Mouse (Mus musculus): ENCODE data around the gene Nr5a2.

Gene Nr5a2

DNA sequence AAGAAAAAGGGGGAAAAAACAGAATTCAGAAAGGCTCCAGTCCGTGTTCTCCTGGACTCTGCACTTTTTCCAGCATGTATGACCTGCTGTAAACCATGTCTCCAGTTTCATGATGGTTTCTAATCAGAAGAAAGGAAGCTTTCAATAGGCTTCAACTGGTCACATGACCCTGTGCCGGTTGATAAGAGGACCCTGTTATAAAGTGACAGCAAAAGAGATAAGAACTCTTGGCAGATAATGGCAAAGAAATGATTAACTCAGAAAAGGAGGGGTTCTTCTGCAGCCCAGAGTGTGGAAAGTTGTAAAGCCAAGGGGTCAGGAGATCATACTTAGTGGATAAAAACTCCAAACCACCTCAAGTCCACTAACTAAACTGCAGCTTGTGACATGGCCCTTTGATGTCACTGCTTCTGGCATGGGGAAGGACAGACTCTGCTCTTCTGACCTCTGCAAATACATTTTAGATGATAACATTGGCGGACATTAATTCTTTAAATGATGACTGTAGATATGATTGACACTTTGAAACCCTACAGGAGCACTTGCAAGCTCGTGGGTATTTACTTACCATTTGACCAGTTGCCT lies at the start of gene Nr5a2:
Gene Nr5a2 (minus strand): TSS at position 21 of the 585 bp plus-strand sequence.
- DNase-seq (ENCODE audit: extremely low read depth, low read depth): no peak

DNA sequence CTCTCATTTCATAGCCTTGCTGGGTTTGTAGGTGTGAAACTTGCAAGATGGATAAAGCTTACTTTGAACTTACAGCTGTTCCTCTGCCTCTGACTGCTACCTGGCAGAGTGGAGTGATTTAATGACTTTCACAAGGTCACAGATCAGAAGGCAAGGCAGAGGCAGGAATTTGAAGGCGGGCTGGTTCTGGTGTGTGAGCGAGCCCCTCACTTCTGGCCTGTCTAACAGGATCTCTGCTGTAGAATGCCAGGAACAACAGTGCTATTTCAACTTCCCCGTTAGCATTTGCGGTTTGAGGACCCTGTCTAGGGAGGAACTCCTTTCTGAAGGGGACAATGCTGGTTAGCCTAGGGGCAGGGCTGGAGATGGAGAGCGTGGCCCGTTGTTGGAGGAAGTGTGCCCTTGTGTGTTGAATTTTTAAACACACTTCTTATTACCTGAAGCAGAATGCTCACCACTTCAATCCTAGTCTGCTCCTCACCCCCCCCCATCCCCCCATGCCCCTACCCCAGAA lies 48.5 kb upstream of the Nr5a2 start:
- DNase-seq (ENCODE audit: extremely low read depth, low read depth): no peak

DNA sequence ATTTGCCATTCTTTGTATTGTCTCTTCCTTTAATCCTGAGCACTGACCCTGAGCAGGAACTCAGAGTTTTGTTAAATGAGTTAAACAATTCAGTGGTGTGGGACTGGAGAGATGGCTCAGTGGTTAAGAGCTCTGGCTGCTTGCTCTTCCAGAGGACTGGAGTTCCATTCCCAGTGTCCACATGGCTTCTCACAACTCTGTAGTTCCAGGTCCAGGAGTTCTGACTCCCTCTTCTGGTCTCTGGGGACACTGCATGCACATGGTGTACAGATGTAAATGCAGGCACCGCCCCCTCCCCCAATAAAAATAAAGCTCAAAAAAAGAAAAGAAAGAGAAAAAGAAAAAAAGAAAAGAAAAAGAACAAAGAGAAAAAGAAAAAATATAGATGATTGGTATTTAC lies 43.6 kb upstream of the Nr5a2 start:
- DNase-seq (ENCODE audit: extremely low read depth, low read depth): no peak

DNA sequence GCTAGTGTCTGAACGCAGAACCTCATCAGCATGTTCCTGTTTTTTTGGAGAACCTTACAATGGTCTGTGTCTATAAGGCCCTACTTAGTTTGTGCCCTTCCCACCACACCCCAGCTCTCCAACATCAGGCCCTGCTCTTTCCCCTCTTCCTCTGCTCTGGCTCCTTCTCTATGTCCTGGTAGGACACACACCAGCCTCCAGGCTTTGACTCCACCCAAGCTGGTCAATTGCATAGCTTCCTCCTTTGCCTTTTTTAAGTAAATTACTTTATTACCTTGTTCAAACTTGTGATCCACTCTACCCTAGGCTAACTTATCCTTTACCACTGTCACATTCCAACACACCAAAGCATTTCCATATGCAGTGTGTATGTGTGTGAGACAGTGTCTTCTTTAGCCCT lies 42.9 kb upstream of the Nr5a2 start:
- DNase-seq (ENCODE audit: extremely low read depth, low read depth): no peak

DNA sequence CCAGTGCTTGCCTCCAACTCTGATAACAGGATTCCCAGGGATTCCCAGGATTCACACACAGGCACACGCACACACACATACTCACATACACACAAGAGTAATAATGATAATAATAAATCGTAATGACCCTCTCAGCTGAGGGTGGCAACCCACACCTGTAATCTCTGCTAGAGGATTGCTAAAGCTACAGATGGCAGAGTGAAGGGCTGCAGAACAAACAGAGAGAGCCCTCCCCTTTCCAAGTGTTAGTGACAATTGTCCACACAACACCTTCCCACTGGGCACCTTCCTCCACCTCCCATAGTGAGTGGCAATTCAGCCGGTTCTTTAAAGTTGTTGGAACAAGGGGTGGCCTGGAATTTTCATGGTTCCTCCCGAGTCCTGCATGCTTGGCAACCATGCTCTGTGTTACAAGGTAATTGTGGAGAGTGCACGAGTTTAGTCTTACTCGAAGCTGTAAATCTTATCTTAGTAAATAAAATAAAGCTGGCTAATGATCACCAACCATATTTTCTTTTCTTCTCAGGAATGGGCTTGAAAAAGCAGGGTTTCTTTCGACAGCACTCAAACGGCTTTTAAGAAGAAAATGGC lies 31.6 kb upstream of the Nr5a2 start:
- DNase-seq (ENCODE audit: extremely low read depth, low read depth): no peak

DNA sequence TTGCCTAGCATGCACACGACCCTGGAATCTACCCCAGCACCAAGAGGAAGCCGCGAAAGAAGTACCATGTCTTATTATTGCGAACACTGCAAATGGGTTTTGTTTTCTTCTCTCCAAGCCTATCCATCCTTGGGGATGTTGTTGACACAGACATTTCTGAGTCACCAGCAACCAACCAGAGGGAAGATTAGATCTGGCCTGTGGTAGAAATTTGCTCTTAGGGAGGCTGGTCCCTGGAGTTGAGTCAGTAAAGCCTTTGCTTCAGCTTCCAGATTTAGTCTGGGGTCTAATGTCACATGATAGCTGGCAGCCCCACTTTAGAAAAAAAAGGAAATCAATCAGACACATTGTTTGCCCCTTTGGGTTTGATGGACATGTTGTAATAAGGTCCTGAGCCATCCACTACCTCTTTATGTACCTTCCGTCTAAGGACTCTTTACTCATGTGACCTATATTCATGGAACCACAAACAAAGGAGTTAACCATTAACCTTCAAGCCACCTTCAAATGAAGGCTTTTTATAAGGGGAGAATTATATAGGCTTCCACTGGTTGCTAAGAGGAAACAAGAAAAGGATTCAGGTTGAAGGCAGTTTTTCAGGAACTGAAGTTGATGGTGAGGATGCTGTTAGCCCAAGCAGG lies 20.1 kb upstream of the Nr5a2 start:
- DNase-seq (ENCODE audit: extremely low read depth, low read depth): no peak

DNA sequence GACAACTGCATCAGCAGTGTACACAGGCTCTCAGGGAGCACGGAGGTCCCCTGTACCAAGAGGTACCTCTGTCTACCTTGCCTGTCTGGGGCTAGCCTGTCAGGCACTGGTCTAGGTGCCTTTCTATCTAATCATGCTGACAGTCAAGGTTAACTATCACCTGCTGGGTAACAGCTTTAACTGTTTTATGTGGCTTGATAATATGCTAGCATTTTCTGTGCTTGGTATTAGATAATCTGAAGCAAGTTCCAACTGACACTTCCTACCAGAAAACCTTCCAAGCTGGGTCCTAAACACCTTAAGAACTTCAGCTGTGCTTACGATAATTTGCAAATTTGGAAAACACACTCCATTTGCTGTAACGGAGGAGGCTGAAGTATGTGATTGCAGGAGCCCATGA lies 17.6 kb upstream of the Nr5a2 start:
- no peak for DNase-seq (ENCODE audit: extremely low read depth, low read depth)

DNA sequence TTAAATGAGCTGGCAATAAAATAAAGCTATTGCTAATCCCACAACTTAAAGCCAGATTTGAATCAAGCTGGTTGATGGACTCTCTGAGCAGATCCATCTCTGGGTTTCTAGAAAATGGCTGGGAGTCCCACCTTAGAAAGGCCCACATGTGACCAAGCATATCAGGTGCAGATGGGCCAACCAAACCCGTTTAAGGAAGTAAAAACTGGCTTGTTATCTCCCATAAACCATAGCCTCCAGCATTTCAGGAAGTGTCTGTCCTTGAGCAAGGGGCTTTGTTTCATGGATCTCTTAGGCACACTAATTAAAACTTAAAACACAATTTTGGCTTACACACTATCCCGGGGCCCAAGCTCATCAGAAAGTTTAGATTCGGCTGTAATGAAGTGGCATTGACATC lies 13.8 kb upstream of the Nr5a2 start:
- peak; percentile 76 for DNase-seq (ENCODE audit: extremely low read depth, low read depth)

DNA sequence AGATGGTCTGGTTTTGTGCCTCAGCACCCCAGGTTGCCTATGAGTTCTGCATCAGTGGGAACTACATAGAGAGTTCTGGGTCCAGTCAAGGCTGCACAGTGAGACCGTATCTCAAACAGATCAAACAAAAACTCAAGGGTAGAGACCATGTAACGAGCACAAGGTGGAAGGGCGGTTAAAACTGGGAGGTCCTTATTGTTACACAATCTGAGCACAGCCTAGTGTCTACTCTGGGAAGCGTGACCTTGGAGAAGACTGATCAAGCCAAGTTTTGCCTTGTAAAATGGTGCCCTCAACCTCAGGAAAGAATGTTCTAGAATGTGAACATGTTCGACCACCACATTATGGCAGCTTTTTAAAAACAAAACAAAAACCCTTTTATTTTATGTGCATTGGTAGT lies 12.8 kb upstream of the Nr5a2 start:
- DNase-seq (ENCODE audit: extremely low read depth, low read depth): no peak

DNA sequence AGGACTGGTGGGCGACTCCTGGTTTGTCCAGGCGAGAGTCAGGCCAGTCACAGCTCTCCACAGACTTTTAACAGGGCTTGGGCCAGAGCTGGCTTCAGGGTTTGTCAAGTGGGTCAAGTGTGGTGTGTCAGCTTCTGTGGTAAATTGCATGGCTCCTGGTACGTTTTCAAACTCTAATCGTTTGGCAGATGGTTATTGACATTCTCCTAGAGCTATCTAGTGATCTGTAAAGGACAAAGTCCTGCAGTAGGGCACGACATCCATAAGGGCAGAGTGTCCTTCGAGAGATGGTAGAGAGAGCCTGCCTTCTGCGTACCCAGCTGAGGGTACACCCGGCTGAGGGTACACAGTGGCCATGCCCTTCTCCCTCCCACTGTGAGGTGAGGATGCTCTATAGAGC lies 10.7 kb upstream of the Nr5a2 start:
- no peak for DNase-seq (ENCODE audit: extremely low read depth, low read depth)

DNA sequence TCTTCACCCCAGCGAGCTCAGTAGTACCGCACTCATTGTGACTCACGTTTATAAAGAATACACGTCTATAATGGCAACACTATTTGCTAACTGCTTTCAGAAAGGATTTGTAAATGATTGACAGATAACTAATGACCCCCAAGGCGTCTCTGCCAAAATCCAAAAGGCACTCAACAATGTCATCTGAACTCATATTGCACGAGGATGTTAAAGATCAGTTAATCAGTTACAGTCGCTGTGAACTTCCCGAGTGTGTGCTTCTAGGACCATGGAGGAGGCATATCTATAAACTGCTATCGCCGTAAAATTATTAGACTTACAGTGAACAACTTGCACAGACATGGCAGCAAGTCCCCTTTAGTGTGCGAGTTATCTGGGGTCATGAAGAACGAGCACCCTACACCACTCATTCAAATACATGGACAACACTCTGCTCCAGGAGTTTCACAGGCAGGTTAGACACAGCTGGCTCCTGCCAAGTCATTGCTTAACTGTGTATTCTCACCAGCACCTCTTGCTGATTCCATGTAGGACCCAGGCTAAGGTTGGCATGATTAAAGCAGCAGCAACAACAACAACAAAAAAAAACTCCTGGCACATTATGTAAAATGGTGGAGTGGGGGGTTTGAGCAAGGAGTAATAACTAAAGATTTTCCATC lies 6.6 kb upstream of the Nr5a2 start:
- DNase-seq (ENCODE audit: extremely low read depth, low read depth): no peak

DNA sequence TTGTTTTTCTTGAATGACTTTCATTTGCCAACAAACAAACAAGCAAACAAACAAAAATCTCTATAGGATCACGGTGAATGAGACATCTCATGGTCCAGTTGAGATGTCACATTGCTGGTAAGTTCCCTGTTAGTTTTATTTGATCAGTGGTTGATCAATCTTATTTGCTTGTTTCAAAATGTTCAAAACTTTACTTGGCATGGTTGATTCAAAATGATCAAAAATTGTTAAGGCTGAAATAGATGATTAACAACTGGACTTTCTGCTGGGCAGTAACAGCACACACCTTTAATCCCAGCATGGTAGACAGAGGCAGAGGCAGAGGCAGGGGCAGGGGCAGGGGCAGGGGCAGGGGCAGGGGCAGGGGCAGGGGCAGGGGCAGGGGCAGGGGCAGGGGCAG lies 757 bp downstream of the Nr5a2 start:
- no peak for DNase-seq (ENCODE audit: extremely low read depth, low read depth)

DNA sequence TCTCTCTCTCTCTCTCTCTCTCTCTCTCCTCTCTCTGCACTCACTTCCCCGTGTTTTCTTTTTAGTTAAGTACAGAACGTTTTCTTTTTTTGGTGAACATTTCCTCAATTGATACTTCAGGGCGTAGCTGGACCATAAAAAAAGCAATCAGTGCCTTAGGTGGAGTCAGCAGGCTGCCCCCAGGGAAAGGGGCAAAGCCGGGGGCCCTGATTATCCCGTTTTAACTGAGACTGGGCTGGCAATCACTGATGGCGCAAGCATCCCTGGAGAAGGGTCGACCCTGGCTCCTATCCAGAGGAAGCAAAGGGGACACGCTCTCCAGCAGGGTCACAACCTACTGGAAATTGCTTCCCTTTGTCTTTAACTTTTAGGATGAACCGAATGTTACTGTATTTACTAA lies 1.6 kb downstream of the Nr5a2 start:
- no peak for DNase-seq (ENCODE audit: extremely low read depth, low read depth)

DNA sequence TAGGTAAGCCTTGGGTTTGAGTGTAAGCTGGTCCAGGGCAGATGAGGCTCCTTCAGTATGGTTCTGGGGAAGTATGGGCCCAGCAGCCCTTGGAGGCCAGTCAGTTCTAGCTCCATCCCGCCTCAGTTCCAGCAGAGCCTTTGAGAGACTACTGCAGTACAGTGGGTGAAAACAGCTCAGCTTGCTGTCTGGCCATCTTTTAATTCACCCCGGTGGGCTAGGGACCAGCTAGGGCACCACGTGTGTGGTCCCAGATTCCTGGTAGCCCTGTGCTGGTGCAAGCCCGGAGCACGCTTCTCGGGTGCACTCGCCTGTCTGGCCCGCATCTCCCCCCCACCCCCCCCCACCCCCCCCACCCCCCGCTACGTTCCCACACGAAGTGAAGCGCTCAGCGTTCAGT lies 2.1 kb downstream of the Nr5a2 start:
- no peak for DNase-seq (ENCODE audit: extremely low read depth, low read depth)

DNA sequence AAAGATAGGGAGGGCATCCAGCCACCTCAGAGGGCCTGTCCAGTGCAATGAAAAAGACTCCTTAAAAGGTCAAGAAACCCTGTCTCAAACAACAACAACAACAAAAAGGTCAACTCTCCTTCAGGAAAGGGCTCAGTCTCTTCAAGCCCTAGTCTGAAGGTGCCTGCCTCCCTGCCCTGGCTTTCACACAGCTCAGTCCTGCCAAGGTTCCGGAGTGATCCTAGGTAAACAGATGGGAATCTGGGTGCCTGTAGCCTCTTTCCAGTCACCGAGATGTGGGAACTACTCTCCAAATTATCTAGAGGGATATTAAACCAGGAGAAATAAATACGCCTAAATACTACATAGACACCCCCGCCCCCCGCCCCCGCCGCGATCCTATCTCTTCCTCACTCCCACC lies 2.6 kb downstream of the Nr5a2 start:
- no peak for DNase-seq (ENCODE audit: extremely low read depth, low read depth)

DNA sequence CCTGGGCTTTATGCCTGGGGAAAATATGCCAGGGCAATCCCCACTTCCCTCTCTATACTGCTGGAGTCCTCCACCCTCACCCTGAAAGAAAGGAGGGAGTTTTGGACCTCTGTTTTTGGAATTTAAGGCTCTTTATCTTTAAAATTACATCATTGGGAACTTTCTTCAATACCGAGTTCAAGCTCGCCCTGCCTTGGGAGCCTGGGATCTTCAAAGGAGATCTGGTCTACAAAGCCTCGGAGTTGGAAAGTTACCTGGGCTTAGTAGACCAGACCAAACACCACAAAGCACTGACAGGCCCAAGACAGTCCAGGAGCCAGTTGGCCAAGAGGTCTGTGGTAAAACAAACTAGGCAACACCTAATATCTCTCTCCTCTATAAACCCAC lies 6.1 kb downstream of the Nr5a2 start:
- no peak for DNase-seq (ENCODE audit: extremely low read depth, low read depth)

DNA sequence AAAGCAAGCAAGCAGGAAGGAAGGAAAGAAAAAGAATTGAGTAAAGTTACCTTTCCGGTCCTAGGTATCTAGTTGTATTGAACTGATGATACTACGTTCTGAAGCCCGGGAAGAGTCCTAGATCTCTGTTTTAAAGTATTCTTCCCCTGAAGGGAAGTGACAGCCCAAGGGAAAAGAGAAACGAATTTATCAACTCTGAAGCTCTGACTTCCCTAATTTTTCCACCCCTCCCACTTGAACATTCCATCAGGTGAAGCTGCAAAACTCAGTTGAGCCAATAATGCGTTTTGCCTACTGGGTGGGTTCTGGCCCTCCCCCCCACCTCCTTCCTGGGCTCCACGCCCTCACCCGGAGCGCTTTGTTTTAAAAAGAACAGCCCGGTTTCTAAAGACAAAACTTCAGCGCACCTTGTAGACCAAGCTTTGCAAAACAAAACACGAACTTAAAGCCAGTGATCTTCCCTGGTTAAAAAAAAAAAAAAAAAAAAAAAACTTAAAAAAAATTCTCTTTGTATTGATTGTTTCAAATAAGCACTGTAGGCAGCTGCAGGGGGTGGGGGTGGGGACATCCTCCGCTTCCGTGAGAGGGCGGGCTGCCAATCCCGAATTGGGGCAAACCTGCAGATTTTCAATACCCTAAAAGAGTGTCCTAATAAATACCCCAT lies 6.7 kb downstream of the Nr5a2 start:
- DNase-seq (ENCODE audit: extremely low read depth, low read depth): no peak

DNA sequence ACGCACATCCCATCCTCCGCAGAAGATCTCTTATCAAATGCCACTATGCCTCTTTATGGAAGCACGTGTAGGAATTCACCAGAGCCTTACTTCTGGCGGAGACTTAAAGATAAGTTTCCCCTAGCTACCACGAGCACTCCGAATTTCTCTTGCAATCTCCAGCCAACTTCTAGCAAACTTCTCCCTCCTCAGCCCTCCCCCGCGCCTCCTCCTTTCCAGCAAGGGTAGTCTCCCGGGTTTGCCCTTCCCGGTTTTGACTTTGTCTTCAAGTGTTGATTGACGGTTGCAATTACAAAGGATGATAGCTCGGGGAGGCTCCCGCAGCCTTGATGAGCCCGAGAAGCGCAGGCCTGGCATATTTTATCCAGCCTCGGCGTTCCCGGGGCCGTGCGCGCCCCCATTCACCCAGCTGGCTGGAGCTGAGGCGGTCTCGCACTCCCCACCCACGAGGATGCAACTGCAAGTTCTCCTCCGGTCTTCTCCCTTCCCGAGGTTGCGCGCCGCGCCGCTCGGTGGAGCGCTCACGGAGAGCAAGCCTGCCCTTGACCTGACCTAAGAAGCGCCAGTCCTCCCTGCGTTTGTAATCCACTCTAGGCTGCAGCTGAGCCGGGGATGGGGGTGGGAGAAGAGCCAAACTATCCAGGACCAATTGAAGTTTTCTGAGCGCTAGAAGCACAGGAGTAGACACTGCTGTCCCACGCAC lies 7.5 kb downstream of the Nr5a2 start:
- no peak for DNase-seq (ENCODE audit: extremely low read depth, low read depth)

DNA sequence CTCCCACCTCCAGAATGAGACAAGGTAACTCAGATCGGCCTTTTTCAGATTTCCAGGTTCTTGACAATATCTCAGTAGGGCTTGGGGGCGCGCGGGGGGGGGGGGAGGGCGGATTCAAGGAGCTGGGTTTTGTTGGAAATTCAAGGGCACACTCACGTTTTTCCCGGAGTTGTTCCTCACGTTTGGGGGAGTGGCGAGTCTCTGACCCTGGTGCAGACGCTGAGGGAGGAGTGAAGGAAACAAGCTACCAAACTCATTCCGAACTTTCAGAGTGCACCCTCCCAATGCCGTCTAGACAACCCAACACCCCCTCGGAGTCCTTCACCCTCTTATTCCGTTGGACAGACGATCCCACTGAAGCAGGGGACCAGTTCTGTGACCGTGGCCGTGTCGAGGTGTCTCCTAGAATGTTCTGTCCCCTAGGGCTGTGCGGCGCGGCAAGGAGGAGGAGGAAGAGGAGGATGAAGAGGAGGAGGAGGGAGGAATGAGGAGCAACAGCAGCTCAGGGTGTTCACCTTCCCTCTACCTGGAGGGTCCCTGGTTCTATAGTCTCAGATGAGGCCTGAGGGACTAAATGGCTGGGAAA lies 8.2 kb downstream of the Nr5a2 start:
- DNase-seq (ENCODE audit: extremely low read depth, low read depth): no peak

DNA sequence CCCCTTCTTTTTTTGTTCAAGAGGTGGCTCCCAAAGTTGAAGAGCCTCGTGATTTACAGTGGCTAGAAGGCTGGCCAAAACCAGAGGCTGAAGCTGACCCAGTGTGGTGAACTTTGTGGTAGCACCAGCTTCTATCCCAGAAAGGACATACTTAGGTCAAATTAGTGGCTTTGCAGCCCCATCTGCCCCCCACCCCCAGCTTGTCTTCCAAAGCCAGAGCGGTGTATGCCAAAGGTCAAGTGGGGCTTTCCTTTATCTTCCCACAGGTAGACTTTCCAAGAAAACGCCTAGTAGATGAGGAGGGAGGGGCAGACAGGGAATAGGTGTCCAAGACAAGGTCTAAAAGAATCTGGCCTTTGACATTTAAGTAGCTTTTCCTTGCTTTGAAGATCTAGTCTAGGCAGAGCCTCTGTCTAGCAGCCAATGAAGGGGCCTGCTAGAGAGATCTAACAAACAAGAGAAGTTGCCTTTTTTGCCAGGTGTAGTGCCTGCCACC lies 9.0 kb downstream of the Nr5a2 start:
- no peak for DNase-seq (ENCODE audit: extremely low read depth, low read depth)

DNA sequence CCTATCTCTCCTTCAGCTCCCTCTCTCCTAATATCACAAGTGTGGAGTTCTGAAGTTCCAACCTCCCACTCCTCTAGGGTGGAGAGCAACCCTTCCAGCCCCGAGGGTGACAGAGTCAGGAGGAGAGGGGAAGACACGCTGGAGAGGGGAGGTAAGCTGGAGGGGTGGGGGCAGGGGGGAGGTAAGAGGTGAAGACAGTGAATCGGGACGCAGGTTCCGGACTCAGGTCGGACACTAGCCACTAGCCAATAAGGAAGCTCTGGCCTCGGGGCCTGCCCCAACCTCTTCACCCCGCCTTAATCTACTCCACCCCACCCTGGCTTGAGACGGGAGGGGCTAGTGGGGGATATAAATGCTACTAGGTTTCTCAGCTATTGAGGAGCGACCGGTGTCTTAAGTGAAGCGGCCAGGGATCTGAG lies 10.9 kb downstream of the Nr5a2 start:
- no peak for DNase-seq (ENCODE audit: extremely low read depth, low read depth)

Data from MEL-GATA-1-ER (cell line).